Mouse (Mus musculus) megakaryocyte progenitor cell, adult 5-6 weeks (primary cell): ENCODE results near the gene Ntan1. TPM values are rescaled to one million over a fixed set of nuclear protein-coding genes. Genes with fewer than 3 reads are reported as not detected.
"Not testable (repeated sequence)": the region's sequence is repeated elsewhere in the genome, so short reads cannot be mapped to it uniquely, and the experiment has no call there.

Experiments
- ATAC-seq: replicated peaks from 2 replicates; pipeline ENCODE4 v1.8.0; 2016; ENCODE audit warnings: mild to moderate bottlenecking, moderate TSS enrichment, inconsistent platforms; ENCODE audit not compliant: poor library complexity
- total RNA-seq, 2 experiments: library from RNA; stranded (forward) in 1 of 2; stranded (reverse) in 1 of 2; fragments of 157-497, 149-512 nt in 1 of 2; fragments of 200-1000 nt in 1 of 2; gene quantifications; 2 replicates each; pipeline versions ENCODE4 v1.2.3 to v1.2.4; 2015 to 2017

Gene Ntan1
- total RNA-seq (2015) (97.9 and 123 TPM in 2 replicates), total RNA-seq (2017) (65.7 and 68.2 TPM in 2 replicates)

DNA sequence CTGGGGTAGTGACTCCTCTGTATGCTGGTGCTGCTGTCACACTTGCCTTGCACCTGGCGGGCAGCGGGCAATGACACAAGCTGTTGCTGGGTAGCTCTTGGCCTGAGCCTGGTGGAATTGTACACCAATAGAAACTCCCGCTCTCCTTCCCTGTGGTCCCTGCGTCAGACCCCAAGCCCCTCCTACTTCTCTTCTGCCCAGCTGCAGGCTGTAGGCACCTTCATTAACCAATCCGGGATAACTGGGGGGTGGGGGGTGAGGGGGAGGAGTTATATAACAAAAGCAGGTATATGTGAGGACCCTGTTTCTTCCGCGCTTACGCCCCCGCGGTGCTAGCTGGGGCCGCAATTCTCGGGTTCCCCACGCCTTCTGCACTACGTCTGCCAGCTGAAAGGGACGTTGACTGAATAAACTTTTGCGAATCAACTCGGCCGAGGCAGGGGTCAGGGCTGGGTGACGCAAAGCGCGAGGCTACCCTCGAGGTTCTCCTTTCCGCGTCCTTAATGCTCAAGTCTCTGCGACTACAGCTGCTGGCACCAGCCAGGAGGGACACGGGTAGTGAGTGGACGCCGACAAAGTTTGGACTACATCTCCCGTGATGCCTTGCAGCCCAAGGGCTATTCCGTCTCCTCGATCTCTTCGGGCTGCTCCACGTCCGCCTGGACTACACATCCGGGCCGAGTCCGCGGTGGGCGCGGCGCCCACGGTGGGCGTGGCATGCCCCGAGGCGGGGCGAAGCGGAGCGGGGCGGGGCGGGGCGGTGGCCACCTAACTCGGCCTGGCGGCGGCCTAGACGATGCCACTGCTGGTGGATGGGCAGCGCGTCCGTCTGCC lies at the start of gene Ntan1:
Gene Ntan1 (plus strand): TSS at position 286 of the 834 bp plus-strand sequence.
- ATAC-seq = peak; percentile 83

DNA sequence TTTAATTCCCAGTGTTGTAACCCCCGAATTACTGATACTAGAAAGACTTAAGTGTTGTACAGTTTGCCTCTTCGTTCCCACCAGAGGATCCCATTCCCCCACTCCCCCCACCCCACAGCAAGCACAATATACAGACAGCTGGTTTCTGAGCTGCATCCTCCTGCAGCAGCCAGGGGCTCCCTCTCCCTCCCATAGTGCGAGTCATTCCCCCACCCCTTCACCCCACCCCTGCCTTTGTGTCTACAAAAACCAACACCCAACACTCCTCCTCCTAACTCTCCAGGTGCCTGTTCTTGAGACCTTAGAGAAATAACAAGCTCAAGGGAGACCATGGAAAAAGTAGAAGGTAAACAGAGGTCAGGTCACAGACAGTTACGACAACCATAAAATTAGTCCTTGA lies 47.0 kb upstream of the Ntan1 start:
- not testable (repeated sequence) for ATAC-seq

DNA sequence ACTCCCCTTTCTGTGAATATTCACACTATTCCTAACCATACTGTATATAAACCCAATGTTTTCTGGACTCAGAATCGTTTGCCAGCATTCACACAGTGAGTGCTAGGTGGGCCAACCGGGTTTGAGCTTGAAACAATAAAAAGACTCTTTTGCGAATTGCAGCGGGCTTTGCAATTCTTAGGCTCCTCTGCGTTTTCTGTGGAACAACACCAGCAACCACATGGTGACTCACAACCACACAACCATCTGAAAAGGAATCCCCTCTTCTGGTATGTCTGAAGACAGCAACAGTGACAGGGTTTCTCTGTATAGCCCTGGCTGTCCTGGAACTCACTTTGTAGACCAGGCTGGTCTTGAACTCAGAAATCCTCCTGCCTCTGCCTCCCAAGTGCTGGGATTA lies 46.6 kb upstream of the Ntan1 start:
- not testable (repeated sequence) for ATAC-seq

DNA sequence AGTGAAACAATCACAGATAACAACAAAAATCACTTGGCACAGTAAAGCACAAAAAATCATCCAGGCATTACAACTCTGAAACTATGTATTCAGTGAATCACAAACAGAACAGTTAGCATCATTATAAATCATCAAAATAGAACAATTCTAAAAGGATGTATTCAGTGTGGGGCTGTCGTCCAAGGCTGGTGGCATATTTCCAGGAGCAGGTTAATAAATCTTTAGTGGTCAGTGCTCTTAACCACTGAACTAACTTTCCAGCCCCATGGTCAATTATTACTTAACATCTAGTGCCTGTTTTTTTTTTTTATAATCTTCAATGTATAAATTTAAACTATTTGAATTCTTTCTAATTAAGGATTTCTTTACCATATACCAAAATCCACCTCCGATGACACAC lies 44.6 kb upstream of the Ntan1 start:
- not testable (repeated sequence) for ATAC-seq

DNA sequence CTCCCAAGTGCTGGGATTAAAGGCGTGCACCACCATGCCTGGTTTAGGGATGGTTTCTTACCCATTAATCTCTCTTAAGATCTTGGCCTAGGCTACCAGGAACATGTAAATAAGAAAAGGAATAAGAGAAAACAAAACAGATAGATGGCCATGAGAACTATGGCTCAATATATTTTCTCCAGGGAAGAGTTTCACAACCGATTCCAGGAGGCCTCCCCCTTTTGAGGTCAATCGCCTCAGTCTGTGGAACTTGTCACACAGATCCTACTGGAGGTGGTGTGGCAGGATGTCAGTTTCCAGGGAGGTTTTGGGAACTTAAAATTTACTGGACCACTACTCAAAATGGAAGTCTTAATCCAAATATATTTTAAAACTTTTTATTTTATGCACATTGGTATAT lies 44.0 kb upstream of the Ntan1 start:
- ATAC-seq = not testable (repeated sequence)

DNA sequence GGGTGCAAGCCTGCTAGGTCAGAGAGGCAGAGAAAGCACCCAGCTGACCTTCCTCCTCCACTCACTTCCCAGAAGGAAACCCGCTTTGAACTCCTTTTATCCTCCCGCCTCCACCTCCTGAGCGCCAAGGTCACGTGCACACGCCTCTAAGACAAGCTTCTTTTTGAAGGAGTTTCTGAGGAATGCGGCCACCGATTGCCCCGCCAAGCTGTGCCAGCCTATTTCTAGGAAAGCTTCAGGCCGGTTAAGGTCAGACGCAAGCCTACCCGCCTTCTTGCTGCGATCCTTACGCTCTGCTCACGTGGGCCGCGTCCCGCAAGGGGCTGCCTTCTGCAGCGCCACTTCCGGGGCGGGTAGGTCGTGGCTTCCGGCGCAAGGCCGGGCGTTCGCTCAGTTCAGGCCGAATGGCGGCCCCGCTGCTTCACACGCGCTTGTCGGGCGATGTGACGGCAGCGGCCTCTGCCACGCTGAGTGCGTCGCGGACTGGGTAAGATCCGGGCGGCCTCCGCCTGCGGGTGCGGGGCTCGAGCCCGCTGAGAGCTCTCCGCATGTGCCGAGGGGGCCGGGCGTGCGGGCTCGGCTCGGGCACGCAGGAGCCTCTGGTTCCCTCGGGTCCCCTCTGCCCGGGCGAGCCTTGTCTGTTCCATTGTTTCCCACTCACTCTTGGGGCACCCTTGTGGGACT lies 38.1 kb upstream of the Ntan1 start, which contains the start of gene Rrn3:
Gene Rrn3 (plus strand): TSS at position 356 of the 684 bp plus-strand sequence.
- ATAC-seq = peak; percentile 99

DNA sequence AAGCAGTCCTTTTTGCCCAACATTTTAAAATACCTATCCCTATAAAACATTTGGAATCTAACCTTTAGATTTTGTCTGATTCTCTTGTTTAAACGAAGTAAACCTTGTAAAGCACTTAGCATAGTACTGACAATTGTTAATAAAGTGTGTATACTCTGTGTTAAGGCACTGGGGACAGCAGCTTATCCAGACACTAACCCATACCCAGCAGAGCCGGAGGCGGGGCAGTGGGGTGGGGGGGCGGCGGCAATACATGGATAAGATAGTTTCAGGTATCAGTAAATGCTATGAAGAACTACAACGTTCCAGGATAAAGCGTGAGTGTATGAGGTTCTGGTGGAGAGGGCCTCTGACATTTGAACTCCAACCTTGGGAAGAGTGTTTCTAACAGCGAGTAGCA lies 37.4 kb upstream of the Ntan1 start:
- ATAC-seq = peak; percentile 35; the same call in 1 of the 2 replicates

DNA sequence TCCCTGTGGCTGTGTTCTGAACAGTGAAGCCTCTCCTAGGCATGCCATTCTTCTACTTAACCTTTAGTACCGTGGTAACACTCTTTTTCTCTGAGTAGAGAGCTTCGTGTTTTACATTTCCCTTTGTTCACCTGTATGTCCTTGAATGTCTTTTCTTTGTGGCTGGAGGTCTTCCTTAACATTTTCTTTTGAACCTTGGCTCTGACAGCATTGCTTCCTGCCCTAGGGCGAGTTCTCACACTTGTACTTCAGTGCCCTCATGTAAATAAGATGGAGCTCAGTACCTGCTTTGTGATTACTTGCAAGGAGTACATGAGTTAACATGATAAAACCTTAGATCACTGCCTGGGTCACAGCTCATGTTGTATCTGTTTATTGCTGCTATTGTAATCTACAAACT lies 32.7 kb upstream of the Ntan1 start:
- ATAC-seq = no peak

DNA sequence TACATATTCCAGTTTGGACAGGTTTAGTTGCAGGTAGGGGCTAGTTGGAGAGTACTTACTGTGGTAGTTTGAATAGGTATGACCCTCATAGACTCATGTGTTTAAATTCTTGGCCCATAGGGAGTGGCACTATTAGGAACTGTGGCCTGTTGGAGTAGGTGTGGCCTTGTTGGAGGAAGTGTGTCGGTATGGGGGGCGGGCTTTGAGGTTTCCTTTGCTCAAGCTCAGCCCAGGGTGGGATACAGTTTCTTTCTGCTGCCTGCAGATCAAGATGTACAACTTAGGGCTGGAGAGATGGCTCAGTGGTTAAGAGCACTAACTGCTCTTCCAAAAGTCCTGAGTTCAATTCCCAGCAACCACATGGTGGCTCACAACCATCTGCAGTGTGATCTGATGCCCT lies 25.2 kb upstream of the Ntan1 start:
- ATAC-seq = not testable (repeated sequence)

DNA sequence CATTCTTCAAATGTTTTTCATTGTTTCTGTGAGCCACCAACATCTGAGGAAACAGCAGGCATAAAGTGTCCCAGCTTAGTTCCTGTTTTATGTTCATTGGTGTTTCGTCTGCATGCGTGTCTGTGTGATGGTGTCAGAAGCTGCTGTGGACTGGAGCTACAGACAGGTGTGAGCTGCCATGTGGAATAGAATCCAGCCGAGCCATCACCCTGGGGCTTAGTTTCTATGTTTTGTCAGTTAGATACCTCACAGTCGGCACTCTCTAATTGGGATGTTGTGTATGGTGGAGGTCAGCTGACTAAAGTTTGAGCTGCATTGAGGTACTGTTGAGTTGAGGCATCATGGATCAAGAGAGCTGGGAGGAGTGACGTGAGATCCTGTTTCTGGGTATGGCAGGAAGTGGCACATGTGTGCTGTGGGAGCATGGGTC lies 21.9 kb upstream of the Ntan1 start:
- ATAC-seq = peak; percentile 87

DNA sequence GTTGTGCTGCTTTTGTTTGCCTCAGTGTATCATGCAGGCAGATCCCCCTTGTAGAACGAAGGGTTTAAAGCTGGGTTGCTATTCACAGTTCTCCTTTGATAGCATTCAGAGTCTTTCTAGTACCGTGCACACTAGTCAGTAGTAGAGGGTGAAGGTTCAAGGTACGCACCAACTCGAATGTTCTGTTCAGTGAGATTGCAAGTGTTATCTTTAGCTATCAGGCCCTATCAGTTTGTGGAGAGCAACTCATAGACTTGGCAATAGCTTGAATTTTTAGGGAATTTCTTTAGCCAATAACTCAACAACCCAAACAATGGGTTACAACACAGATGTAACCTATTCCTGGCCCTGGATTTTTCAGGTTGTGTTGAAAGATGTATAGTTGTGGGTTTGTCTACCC lies 17.4 kb upstream of the Ntan1 start:
- ATAC-seq = no peak

DNA sequence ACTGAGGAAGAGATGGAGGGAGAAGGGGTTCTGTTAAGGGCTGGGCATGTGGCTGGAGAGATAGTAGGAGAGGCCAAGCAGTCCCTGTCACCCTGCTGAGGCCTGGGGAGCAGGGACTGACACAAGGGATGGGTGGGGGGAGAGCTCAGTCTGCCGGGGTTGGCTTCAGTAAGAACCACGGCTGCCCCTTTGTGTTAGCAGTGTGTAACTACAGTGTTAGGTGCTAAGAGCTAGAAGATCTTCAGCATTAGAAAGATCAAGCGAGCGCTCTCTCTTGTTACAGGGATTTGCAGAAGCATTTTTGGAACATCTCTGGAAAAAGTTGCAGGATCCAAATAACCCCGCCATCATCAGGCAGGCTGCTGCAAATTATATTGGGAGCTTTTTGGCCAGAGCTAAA lies 14.0 kb upstream of the Ntan1 start:
- peak; percentile 46; the same call in 1 of the 2 replicates for ATAC-seq

DNA sequence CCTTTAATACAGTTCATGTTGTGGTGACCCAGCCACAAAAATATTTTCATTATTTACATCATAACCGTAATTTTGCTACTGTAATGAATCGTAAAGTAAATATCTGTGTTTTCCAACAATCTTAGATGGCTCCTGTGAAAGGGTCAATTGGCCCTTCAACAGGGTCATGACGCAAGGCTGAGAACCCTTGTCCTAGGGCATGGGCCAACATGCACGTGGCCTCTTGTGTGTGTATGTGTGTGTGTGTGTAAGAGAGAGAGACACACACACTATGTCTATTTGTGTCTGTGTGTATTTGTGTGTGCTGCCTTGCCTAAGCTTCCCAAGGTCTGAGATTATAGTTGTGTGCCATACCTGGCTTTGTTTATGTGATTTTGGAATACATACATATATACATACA lies 11.0 kb upstream of the Ntan1 start:
- no peak for ATAC-seq

DNA sequence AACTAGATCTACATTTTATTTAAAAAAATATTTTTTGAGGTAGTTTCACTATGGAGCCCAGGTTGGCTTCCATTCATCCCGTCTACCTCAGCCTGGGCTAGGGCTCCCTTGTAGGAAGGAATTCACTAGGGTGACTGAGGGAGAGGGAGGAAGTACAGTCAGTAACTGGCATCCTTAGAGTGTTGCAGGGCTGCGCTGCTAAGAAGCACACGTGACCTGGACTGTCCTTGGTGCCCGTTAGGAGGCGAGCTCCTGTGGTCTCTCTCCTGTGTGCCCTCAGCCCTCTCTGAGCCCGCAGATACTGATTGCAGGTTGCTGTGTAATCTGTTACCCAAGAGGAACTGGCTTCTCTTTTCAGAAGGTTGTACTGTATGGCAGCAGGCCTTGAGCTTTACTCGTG lies 10.2 kb upstream of the Ntan1 start:
- ATAC-seq = peak; percentile 29; the same call in 1 of the 2 replicates

DNA sequence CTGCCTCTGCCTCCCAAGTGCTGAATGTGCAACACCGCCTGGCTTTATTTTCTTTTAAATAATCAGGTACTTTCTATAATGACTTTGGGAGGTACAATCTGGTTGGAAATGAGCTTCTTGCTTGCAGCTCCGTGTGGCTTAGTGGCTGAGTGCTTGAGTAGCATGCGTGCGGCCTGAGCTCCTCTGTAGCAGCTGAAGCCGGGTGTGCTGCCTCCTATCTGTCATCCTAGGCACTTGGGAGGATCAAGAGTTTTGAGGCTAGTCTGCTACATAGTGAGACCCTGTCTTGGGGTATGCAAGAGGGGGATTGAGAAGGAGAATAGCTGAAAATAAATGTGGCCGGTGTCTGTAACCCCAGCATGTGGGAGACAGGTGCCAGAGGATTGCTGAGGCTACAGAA lies 6.5 kb upstream of the Ntan1 start:
- ATAC-seq = no peak

DNA sequence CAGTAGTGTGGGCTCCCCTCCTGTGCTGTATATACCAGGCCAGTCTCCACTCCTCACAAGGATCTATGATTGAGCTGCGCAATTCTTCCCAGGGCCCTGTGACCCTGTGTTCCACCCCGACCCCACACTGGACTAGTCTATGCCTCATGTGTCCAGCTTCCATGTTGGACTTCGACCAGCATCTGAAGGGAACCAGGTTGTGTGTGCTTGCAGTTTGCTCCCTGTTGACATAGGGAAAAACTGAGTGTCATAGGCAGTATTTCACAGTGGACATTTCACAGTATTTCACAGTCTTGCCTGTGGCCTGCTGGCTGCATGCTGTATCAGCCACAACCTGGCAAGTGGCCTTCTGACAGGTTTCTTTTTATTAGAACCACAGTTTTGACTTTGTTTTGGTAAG lies 5.4 kb upstream of the Ntan1 start:
- no peak for ATAC-seq

DNA sequence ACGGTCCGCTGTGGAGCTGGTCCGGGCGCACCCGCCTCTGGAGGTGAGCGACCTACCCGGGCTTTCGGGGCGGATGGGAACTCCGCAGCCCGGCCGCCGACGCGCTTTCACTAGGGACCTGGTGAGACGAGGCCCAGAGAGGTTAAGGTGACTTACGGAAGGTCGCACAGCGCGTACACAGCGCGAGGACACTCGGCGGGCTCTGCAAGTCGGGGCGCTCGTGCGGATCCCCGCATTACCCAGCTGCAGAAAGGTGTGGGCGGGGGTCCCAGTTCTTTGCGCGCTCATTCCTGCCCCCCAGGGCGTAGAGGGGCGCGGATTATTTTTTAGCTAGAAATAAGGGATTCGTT lies 724 bp downstream of the Ntan1 start:
- peak; percentile 23 for ATAC-seq

DNA sequence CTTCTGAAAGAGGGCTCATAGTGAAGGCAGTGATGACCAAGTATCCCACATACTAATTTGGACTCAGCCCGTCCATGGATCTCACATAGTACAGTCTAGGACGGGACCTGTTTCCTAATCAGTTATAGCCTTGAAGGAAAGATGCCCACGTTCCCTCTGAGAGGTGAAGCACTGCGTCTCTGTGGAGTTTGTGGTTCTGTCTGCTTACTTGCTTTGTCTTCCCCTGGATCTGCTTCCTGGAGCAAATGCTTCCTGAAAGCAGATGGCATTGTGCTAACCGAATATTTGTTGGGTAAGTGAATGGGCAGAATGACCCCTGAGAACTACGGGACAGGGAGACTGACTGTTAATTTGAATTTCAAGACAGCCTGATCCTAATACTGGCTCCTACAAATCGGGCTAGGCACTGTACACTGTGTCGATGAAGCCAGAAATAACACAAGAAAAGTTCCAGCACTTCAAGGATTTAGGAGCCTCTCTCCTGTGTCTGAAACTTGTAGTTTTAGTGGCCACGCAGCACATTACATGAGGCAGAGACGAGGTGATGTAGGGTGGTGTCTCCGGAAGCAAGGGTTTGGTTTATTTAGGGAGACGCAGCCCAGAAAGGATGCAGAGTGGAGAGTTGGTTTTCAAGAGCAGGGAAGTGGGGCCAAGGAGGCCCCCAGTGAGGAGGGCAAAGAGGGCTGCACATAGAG lies 1.3 kb downstream of the Ntan1 start:
- 0 out of 2 replicates have a peak, but pooled peaks have one; percentile 6 for ATAC-seq

DNA sequence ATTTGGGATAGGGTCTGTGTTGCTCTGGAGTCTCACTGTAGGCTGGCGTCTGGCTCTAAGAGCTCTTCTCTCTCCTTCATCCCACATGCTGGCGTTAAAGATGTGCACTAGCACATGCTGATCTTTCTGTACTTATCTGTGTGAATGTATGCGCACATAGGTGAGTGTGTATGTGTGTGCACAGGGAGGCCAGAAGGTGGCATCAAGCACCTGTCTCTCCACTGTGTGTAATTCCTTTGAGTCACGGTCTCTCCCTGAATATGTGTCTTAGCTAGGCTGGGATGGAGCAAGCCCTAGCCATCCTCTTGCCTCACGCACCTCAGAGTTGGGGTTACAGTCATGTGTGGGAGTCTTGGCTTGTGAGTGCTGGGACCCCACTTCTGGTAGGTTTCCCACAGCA lies 2.1 kb downstream of the Ntan1 start:
- ATAC-seq = no peak

DNA sequence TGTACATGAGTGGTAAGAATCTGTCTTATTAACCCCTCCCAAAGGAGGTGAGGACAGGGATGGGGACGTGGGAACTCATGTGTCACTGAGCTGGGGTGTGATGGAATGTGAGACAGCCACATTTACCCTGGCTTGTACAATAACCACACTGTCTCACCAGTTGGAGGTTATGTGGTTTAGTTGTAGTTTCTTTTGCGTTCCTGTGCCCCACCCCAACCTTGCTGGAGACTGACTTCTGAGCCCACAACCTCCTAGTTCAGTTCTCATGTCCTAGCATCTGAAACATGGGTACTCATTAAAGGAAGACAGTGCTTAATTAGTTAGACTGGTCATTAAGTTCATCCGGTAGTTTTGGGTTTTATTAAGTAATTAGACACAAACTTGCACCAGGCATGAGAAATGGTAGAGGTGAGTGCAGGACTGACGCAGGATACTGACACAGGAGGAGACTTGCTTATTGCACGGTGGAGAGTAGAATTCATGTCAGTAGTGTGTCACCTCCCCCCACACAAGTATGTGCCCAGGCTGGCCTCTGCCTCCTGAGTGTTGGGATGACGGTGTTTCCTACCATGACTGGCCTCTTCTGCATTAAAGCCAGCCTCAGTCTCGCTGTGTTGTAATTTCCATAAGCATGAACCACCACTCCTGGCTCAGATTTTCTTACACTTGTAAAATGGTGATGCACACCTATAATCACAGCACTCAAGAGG lies 7.3 kb downstream of the Ntan1 start:
- no peak for ATAC-seq

DNA sequence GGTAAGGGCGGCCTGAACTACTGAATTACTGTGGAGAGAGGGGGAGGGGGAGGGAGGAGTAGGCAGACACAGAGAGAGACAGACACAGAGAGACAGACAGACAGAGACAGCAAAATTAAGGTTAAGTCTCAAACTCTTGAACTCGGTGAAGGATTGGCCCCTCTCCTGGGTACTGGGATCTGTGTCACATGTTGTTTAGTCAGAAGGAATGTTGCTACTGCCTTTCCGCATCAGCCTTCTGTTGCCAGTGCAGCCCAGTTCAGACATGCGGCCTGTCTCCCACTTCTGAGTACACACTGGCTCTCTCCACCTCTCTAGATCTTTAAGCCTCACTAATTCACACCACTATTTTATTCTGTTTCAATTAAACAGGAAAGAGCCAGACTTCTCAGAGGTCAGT lies 7.9 kb downstream of the Ntan1 start:
- no peak for ATAC-seq
